Mouse (Mus musculus): ENCODE data around the gene C1qtnf6. TPM values are rescaled to one million over a fixed set of nuclear protein-coding genes. Genes with fewer than 3 reads are reported as not detected.

Gene C1qtnf6
- total RNA-seq (2021) (10 to 100 TPM; 14.1 to 17.0 TPM), polyA plus RNA-seq (2012; rRNA removed) (20.8 and 40.5 TPM in 2 replicates)
- long read RNA-seq, partial matches to known transcripts, result 0 of 7 reads
- long read RNA-seq, other reads (novel, unspliced or antisense), result 2 of 7 reads

- no peak for TF ChIP-seq CTCF (IDR thresholded peaks at IDR 0.05)
- TF ChIP-seq EP300 (IDR thresholded peaks at IDR 0.05; ENCODE audit: insufficient read depth, low read depth, low read length), result peak; percentile 56; the same call in 1 of the 2 replicates
- TF ChIP-seq POLR2A (IDR thresholded peaks at IDR 0.05; ENCODE audit: insufficient read depth, low read depth, low read length), result peak; percentile 66; the same call in 1 of the 2 replicates
- Histone ChIP-seq H3K36me3 (ENCODE audit: control insufficient read depth, insufficient read depth, low read length) (no peaks in the 10 kb centered on the region), H3K79me2 (replicated peaks; ENCODE audit: control insufficient read depth, insufficient read depth, low read length) (no peaks in the 10 kb centered on the region), H3K4me1 (ENCODE audit: control insufficient read depth, insufficient read depth, low read length) (peaks cover 24% of the 10 kb centered on the region), H3K27ac (peak within 1 kb of the TSS; percentile 92), H3K27me3 (ENCODE audit: control insufficient read depth, insufficient read depth, low read length) (no peaks in the 10 kb centered on the region), H3K9ac (ENCODE audit: low read depth, low read length) (peak within 1 kb of the TSS; percentile 60), H3K4me3 (peak within 1 kb of the TSS; percentile 44)
- intact Hi-C loops (cut with DNase I), result loop anchor here (5.0 kb wide), 1 partner anchor 51 kb away; no protein-coding TSS in a partner anchor
- peak; percentile 74 to 85 for DNase-seq
- 35% methylated on average over 17 of the region's 17 CpGs for WGBS
Observed at GRCm38 (mm10) chr15:78530671-78531450, at the start of gene C1qtnf6. Gene C1qtnf6, minus strand, starts transcription at chr15:78531416.

GRCm38 (mm10) chr15:78576284-78576810, 45.1 kb upstream of the C1qtnf6 start:
- intact Hi-C loops (cut with DNase I), result no loop called here
- H3K27me3 ChIP-seq (ENCODE audit: control insufficient read depth, insufficient read depth, low read length), result no peaks in the 10 kb centered on the region
- 69% methylated on average over 4 of the region's 4 CpGs for WGBS

GRCm38 (mm10) chr15:78572658-78573397, 41.6 kb upstream of the C1qtnf6 start, which contains the start of gene Rac2:
Gene Rac2, minus strand, starts transcription at chr15:78572783.
- H3K27ac ChIP-seq, result no peak within 1 kb of the TSS
- H3K4me3 ChIP-seq, result no peak within 1 kb of the TSS
- WGBS, result 66% methylated on average over 8 of the region's 8 CpGs

More at GRCm38 (mm10) chr15:78576284-78576810, 45.1 kb upstream of the C1qtnf6 start:
- peaks cover 5% of the 10 kb centered on the region for H3K4me1 ChIP-seq (ENCODE audit: control insufficient read depth, insufficient read depth, low read length)
- no peak overlapping the region for H3K9ac ChIP-seq (ENCODE audit: low read depth, low read length)
- H3K79me2 ChIP-seq (replicated peaks; ENCODE audit: control insufficient read depth, insufficient read depth, low read length), result no peaks in the 10 kb centered on the region
- no peak overlapping the region for H3K4me3 ChIP-seq
- no peak for TF ChIP-seq CTCF (IDR thresholded peaks at IDR 0.05)
- no peak for TF ChIP-seq POLR2A (IDR thresholded peaks at IDR 0.05; ENCODE audit: insufficient read depth, low read depth, low read length)
- no peak for TF ChIP-seq EP300 (IDR thresholded peaks at IDR 0.05; ENCODE audit: insufficient read depth, low read depth, low read length)
- DNase-seq, result no peak
- H3K36me3 ChIP-seq (ENCODE audit: control insufficient read depth, insufficient read depth, low read length), result no peaks in the 10 kb centered on the region
- H3K27ac ChIP-seq, result no peak overlapping the region

GRCm38 (mm10) chr15:78572270-78572600, 41.0 kb upstream of the C1qtnf6 start:
- no peaks in the 10 kb centered on the region for H3K79me2 ChIP-seq (replicated peaks; ENCODE audit: control insufficient read depth, insufficient read depth, low read length)
- H3K27ac ChIP-seq, result no peak overlapping the region
- TF ChIP-seq EP300 (IDR thresholded peaks at IDR 0.05; ENCODE audit: insufficient read depth, low read depth, low read length), result no peak
- TF ChIP-seq CTCF (IDR thresholded peaks at IDR 0.05), result no peak
- TF ChIP-seq POLR2A (IDR thresholded peaks at IDR 0.05; ENCODE audit: insufficient read depth, low read depth, low read length), result no peak
- intact Hi-C loops (cut with DNase I), result no loop called here
- no peaks in the 10 kb centered on the region for H3K27me3 ChIP-seq (ENCODE audit: control insufficient read depth, insufficient read depth, low read length)
- no peaks in the 10 kb centered on the region for H3K4me1 ChIP-seq (ENCODE audit: control insufficient read depth, insufficient read depth, low read length)
- no peak overlapping the region for H3K9ac ChIP-seq (ENCODE audit: low read depth, low read length)
- WGBS, result 81% methylated on average over 5 of the region's 5 CpGs
- no peak overlapping the region for H3K4me3 ChIP-seq
- H3K36me3 ChIP-seq (ENCODE audit: control insufficient read depth, insufficient read depth, low read length), result no peaks in the 10 kb centered on the region
- DNase-seq, result no peak

More at GRCm38 (mm10) chr15:78572658-78573397, 41.6 kb upstream of the C1qtnf6 start, which contains the start of gene Rac2:
- Histone ChIP-seq H3K9ac (ENCODE audit: low read depth, low read length) (no peak within 1 kb of the TSS), H3K79me2 (replicated peaks; ENCODE audit: control insufficient read depth, insufficient read depth, low read length) (no peaks in the 10 kb centered on the region), H3K36me3 (ENCODE audit: control insufficient read depth, insufficient read depth, low read length) (no peaks in the 10 kb centered on the region), H3K4me1 (ENCODE audit: control insufficient read depth, insufficient read depth, low read length) (no peaks in the 10 kb centered on the region), H3K27me3 (ENCODE audit: control insufficient read depth, insufficient read depth, low read length) (no peaks in the 10 kb centered on the region)
- intact Hi-C loops (cut with DNase I), result no loop called here
- TF ChIP-seq EP300 (IDR thresholded peaks at IDR 0.05; ENCODE audit: insufficient read depth, low read depth, low read length), result no peak
- no peak for TF ChIP-seq POLR2A (IDR thresholded peaks at IDR 0.05; ENCODE audit: insufficient read depth, low read depth, low read length)
- no peak for TF ChIP-seq CTCF (IDR thresholded peaks at IDR 0.05)
- peak; percentile 31 to 69 for DNase-seq

- no peak overlapping the region for H3K4me3 ChIP-seq
- H3K36me3 ChIP-seq (ENCODE audit: control insufficient read depth, insufficient read depth, low read length), result no peaks in the 10 kb centered on the region
- DNase-seq, result peak; percentile 44 to 70
- no peak overlapping the region for H3K9ac ChIP-seq (ENCODE audit: low read depth, low read length)
- H3K79me2 ChIP-seq (replicated peaks; ENCODE audit: control insufficient read depth, insufficient read depth, low read length), result no peaks in the 10 kb centered on the region
- TF ChIP-seq POLR2A (IDR thresholded peaks at IDR 0.05; ENCODE audit: insufficient read depth, low read depth, low read length) (no peak), EP300 (IDR thresholded peaks at IDR 0.05; ENCODE audit: insufficient read depth, low read depth, low read length) (no peak), CTCF (IDR thresholded peaks at IDR 0.05) (no peak)
- WGBS, result 22% methylated on average over 16 of the region's 16 CpGs
- no peak overlapping the region for H3K27ac ChIP-seq
- intact Hi-C loops (cut with DNase I), result no loop called here
- no peaks in the 10 kb centered on the region for H3K27me3 ChIP-seq (ENCODE audit: control insufficient read depth, insufficient read depth, low read length)
- H3K4me1 ChIP-seq (ENCODE audit: control insufficient read depth, insufficient read depth, low read length), result no peaks in the 10 kb centered on the region
Observed at GRCm38 (mm10) chr15:78571554-78572269, 40.5 kb upstream of the C1qtnf6 start.
